Mouse (Mus musculus): ENCODE results near the gene Mroh2a.

Gene Mroh2a

GRCm38 (mm10) chr1:88291409-88292005 is 64.7 kb downstream of the Mroh2a start:
- no peak for DNase-seq (ENCODE audit: extremely low spot score)

- DNase-seq (ENCODE audit: extremely low spot score), result no peak
Measured at GRCm38 (mm10) chr1:88292057-88292456, 65.3 kb downstream of the Mroh2a start.

- DNase-seq (ENCODE audit: extremely low spot score), result no peak
Measured at GRCm38 (mm10) chr1:88294650-88295049, 67.9 kb downstream of the Mroh2a start.

GRCm38 (mm10) chr1:88296171-88296920 is 69.6 kb downstream of the Mroh2a start:
- DNase-seq (ENCODE audit: extremely low spot score), result peak; percentile 1

GRCm38 (mm10) chr1:88297480-88298258 is 70.9 kb downstream of the Mroh2a start:
- peak; percentile 20 for DNase-seq (ENCODE audit: extremely low spot score)

- peak; percentile 3 for DNase-seq (ENCODE audit: extremely low spot score)
Measured at GRCm38 (mm10) chr1:88298686-88299528, 72.1 kb downstream of the Mroh2a start.

- DNase-seq (ENCODE audit: extremely low spot score), result no peak
Measured at GRCm38 (mm10) chr1:88299529-88299945, 72.8 kb downstream of the Mroh2a start.

- DNase-seq (ENCODE audit: extremely low spot score), result peak; percentile 29
Measured at GRCm38 (mm10) chr1:88300301-88301050, 73.7 kb downstream of the Mroh2a start.

GRCm38 (mm10) chr1:88301121-88302014 is 74.6 kb downstream of the Mroh2a start:
- DNase-seq (ENCODE audit: extremely low spot score), result peak; percentile 32

- DNase-seq (ENCODE audit: extremely low spot score), result peak; percentile 23
Measured at GRCm38 (mm10) chr1:88302057-88302740, 75.4 kb downstream of the Mroh2a start.

- DNase-seq (ENCODE audit: extremely low spot score), result peak; percentile 3
Measured at GRCm38 (mm10) chr1:88303762-88304161, 77.0 kb downstream of the Mroh2a start.

- peak; percentile 11 for DNase-seq (ENCODE audit: extremely low spot score)
Measured at GRCm38 (mm10) chr1:88304261-88304985, 77.6 kb downstream of the Mroh2a start.

- DNase-seq (ENCODE audit: extremely low spot score), result peak; percentile 4
Measured at GRCm38 (mm10) chr1:88305018-88305795, 78.4 kb downstream of the Mroh2a start.

- DNase-seq (ENCODE audit: extremely low spot score), result peak; percentile 17
Measured at GRCm38 (mm10) chr1:88306543-88306942, 79.8 kb downstream of the Mroh2a start.

- DNase-seq (ENCODE audit: extremely low spot score), result peak; percentile 4
Measured at GRCm38 (mm10) chr1:88307180-88307579, 80.4 kb downstream of the Mroh2a start.

- DNase-seq (ENCODE audit: extremely low spot score), result peak; percentile 12
Measured at GRCm38 (mm10) chr1:88309020-88309419, 82.2 kb downstream of the Mroh2a start.

GRCm38 (mm10) chr1:88309905-88310304 is 83.1 kb downstream of the Mroh2a start:
- no peak for DNase-seq (ENCODE audit: extremely low spot score)

GRCm38 (mm10) chr1:88310349-88310748 is 83.6 kb downstream of the Mroh2a start:
- peak; percentile 11 for DNase-seq (ENCODE audit: extremely low spot score)

Measured in embryo, embryonic 9.5 days (tissue).